Mouse (Mus musculus) heart, embryonic 15.5 days (tissue): ENCODE results near the gene Fkbp15. TPM values are rescaled to one million over a fixed set of nuclear protein-coding genes. Genes with fewer than 3 reads are reported as not detected.

ENCODE experiments used
- ATAC-seq: fragments of 200-750 bp; cut with Nextera tagmentation; replicated peaks from 2 replicates; pipeline ENCODE4 v1.8.0; 2017; ENCODE audit warnings: low read depth, moderate TSS enrichment; ENCODE audit not compliant: insufficient number of reproducible peaks, insufficient read depth, low FRiP score
- H3K27ac ChIP-seq: fragments of 300-500 bp; sonication (generic); 2 replicates; pipeline ENCODE4 v1.5.1; 2015; ENCODE audit warnings: mild to moderate bottlenecking, inconsistent platforms
- H3K27me3 ChIP-seq: fragments of 300-500 bp; sonication (generic); 2 replicates; pipeline ENCODE4 v1.6.1; 2015; ENCODE audit warnings: inconsistent platforms
- H3K36me3 ChIP-seq: fragments of 300-500 bp; sonication (generic); 2 replicates; pipeline ENCODE4 v1.6.1; 2015; ENCODE audit warnings: mild to moderate bottlenecking, inconsistent platforms
- H3K4me1 ChIP-seq: fragments of 300-500 bp; sonication (generic); replicated peaks from 2 replicates; pipeline ENCODE4 v1.6.1; 2015; ENCODE audit warnings: inconsistent platforms
- H3K4me2 ChIP-seq: fragments of 300-500 bp; sonication (generic); 2 replicates; pipeline ENCODE4 v1.6.1; 2015; ENCODE audit warnings: inconsistent platforms, mild to moderate bottlenecking, moderate library complexity
- H3K4me3 ChIP-seq: fragments of 300-500 bp; sonication (generic); 2 replicates; pipeline ENCODE4 v1.5.1; 2015; ENCODE audit warnings: mild to moderate bottlenecking, inconsistent platforms
- H3K9ac ChIP-seq: fragments of 300-500 bp; sonication (generic); 2 replicates; pipeline ENCODE4 v1.6.1; 2015; ENCODE audit warnings: mild to moderate bottlenecking, inconsistent platforms
- H3K9me3 ChIP-seq: fragments of 300-500 bp; sonication (generic); replicated peaks from 2 replicates; pipeline ENCODE4 v1.6.1; 2016; ENCODE audit warnings: inconsistent platforms
- WGBS: fragments of 180-500 bp; shearing (Covaris S2); methylation state at CpG from one replicate; pipeline ENCODE4 v1.1.7; 2015; ENCODE audit warnings: mixed read lengths; 5-methylcytosine and 5-hydroxymethylcytosine counted together
- polyA plus RNA-seq: library from polyadenylated mRNA; unstranded; fragments of >200 nt; fragmentation: Nextera tagmentation; extraction: Ambion mirVana; gene quantifications from 2 replicates; pipeline ENCODE4 v1.2.1, GENCODE M21; 2015

Gene Fkbp15
- polyA plus RNA-seq, 1 experiment from 2014 or later, result 15.2 TPM

- H3K27me3 ChIP-seq, result no peaks in the 10 kb centered on the region
- H3K4me2 ChIP-seq, result no peak overlapping the region
- no peak for ATAC-seq
- 79% methylated on average over 5 of the region's 5 CpGs for WGBS
- no peak overlapping the region for H3K4me3 ChIP-seq
- no peak overlapping the region for H3K9ac ChIP-seq
- peaks cover 35% of the 10 kb centered on the region for H3K36me3 ChIP-seq
- H3K9me3 ChIP-seq, result no peaks in the 10 kb centered on the region
- H3K27ac ChIP-seq, result no peak overlapping the region
- no peaks in the 10 kb centered on the region for H3K4me1 ChIP-seq
Measured at GRCm38 (mm10) chr4:62389592-62390512, 29.5 kb upstream of the Fkbp15 start.

GRCm38 (mm10) chr4:62385439-62385838 is 25.1 kb upstream of the Fkbp15 start:
- Histone ChIP-seq H3K9ac (no peak overlapping the region), H3K27me3 (no peaks in the 10 kb centered on the region), H3K4me1 (no peaks in the 10 kb centered on the region), H3K4me3 (no peak overlapping the region), H3K27ac (no peak overlapping the region), H3K9me3 (no peaks in the 10 kb centered on the region), H3K36me3 (peaks cover 24% of the 10 kb centered on the region), H3K4me2 (no peak overlapping the region)
- WGBS, result 90% methylated on average over 7 of the region's 7 CpGs
- ATAC-seq, result no peak

DNA sequence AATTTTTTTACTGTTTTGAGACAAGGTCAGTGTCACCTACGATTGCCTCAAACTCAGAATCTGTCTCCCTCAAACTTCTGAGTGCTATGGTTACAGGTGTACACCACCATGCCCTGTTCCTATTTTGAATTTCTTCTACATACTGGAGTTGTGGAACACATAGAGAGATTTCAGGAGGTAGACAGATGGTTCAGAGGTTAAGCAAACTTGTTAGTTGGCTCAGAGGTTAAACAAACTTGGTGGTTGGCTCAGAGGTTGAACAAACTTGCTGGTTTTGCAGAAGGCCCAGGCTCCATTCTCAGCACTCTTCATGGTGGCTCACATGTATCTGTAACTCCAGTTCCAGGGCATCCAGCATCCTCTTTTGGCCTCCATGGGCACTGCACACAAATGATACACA is 23.8 kb upstream of the Fkbp15 start:
- Histone ChIP-seq H3K36me3 (peaks cover 17% of the 10 kb centered on the region), H3K27me3 (no peaks in the 10 kb centered on the region), H3K4me3 (no peak overlapping the region), H3K9me3 (no peaks in the 10 kb centered on the region), H3K4me2 (no peak overlapping the region), H3K9ac (no peak overlapping the region), H3K4me1 (no peaks in the 10 kb centered on the region), H3K27ac (no peak overlapping the region)
- 83% methylated on average over 1 of the region's 1 CpGs for WGBS
- no peak for ATAC-seq

DNA sequence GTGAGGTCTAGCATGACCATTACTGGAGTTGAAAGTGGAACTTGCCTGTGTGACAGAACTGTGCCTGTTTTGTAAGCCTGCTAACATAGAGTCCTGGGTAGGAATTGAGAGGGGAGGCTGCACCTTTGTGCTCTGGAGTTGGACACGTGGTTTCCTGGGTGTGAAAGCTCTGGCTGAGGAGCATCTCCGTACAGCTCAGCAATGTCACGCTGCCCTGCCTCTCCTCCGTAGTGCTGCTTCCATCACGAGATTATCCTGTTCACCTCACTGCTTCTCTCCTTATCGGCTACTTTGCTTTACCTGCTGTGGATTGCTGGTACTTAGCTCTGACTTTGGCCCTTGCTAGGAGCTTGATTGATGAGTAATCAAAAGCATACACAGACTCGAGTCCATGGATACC is 23.4 kb upstream of the Fkbp15 start:
- Histone ChIP-seq H3K4me1 (peaks cover under 1% of the 10 kb centered on the region; the same call in 1 of the 2 replicates), H3K27me3 (no peaks in the 10 kb centered on the region), H3K9ac (no peak overlapping the region), H3K4me3 (no peak overlapping the region), H3K9me3 (no peaks in the 10 kb centered on the region), H3K27ac (no peak overlapping the region), H3K4me2 (no peak overlapping the region), H3K36me3 (peaks cover 13% of the 10 kb centered on the region)
- no peak for ATAC-seq
- WGBS, result 69% methylated on average over 7 of the region's 7 CpGs

DNA sequence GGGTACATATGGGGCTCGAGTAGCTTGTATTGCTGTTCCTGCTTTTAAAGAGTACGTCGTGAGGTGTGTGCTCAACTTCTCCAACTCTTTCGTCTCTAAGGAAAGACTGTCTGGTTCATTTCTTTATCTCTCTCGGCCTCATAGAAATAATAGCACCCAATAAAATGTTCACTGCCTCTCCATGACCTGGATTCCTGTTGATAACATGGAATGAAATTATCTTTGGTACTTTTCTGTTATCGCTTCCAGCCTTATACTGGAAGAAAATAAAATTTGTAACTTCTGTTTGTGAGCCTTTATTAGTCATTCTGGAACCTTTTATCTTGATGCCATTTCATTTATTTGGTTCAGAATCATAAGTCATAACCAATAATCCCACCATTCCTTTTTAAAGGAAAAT is 22.9 kb upstream of the Fkbp15 start:
- Histone ChIP-seq H3K4me2 (no peak overlapping the region), H3K4me3 (no peak overlapping the region), H3K36me3 (peaks cover 8% of the 10 kb centered on the region), H3K9ac (no peak overlapping the region), H3K4me1 (peaks cover 3% of the 10 kb centered on the region; the same call in 1 of the 2 replicates), H3K27me3 (no peaks in the 10 kb centered on the region), H3K27ac (no peak overlapping the region), H3K9me3 (no peaks in the 10 kb centered on the region)
- WGBS, result 85% methylated on average over 6 of the region's 6 CpGs
- no peak for ATAC-seq

GRCm38 (mm10) chr4:62379724-62380381 is 19.5 kb upstream of the Fkbp15 start:
- Histone ChIP-seq H3K9me3 (no peaks in the 10 kb centered on the region), H3K36me3 (no peaks in the 10 kb centered on the region), H3K27ac (no peak overlapping the region), H3K4me1 (peaks cover 7% of the 10 kb centered on the region), H3K27me3 (no peaks in the 10 kb centered on the region), H3K4me3 (no peak overlapping the region), H3K4me2 (no peak overlapping the region), H3K9ac (no peak overlapping the region)
- no peak for ATAC-seq
- 82% methylated on average over 9 of the region's 9 CpGs for WGBS

DNA sequence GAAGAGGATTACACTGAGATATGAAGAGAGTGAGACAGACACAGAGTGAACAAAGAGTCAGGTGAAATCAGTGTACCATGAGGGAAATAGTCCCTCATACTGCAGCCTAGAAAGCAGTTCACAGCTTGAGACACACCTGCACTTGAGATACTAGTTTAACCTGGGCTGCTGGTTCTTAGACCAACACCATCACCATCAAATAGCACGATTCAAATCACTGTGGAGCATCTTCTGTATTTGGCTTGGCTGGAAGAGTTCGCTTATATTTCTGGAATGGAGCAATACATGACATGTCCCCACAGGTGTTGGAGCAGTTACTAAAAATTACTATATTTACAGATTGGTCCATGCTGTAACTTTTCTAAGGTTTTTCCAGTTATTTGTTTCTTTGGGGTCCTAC is 15.8 kb upstream of the Fkbp15 start:
- WGBS, result 74% methylated on average over 2 of the region's 2 CpGs
- no peak overlapping the region for H3K9ac ChIP-seq
- no peaks in the 10 kb centered on the region for H3K9me3 ChIP-seq
- ATAC-seq, result no peak
- H3K4me2 ChIP-seq, result no peak overlapping the region
- no peak overlapping the region for H3K27ac ChIP-seq
- H3K36me3 ChIP-seq, result no peaks in the 10 kb centered on the region
- no peak overlapping the region for H3K4me3 ChIP-seq
- H3K4me1 ChIP-seq, result peaks cover 30% of the 10 kb centered on the region
- no peaks in the 10 kb centered on the region for H3K27me3 ChIP-seq

DNA sequence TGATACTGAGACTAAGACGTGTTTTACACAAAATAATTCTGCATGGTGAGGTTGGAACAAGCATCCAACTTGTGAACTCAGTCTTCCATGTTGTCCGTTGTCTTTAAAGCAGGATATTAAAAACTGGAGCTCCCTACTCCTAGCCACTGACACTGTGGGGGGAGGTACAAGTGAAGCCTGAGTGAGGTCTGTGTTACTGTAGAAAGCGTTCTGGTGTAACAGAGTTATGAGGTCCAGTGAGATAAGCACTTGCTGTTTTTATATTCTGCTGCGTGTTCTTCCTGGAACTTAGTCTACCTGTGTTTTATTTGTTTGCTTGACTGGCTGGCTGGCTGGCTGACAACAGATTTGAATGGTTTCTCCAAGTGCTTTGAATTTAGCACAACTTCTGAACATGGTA is 14.0 kb upstream of the Fkbp15 start:
- Histone ChIP-seq H3K4me1 (peaks cover 39% of the 10 kb centered on the region), H3K27me3 (no peaks in the 10 kb centered on the region), H3K36me3 (no peaks in the 10 kb centered on the region), H3K4me3 (no peak overlapping the region), H3K27ac (peak overlapping the region; percentile 65), H3K9me3 (no peaks in the 10 kb centered on the region), H3K4me2 (0 out of 2 replicates have a peak overlapping the region, but pooled peaks have one; percentile 5), H3K9ac (no peak overlapping the region)
- no peak for ATAC-seq
- 41% methylated on average over 4 of the region's 4 CpGs for WGBS

DNA sequence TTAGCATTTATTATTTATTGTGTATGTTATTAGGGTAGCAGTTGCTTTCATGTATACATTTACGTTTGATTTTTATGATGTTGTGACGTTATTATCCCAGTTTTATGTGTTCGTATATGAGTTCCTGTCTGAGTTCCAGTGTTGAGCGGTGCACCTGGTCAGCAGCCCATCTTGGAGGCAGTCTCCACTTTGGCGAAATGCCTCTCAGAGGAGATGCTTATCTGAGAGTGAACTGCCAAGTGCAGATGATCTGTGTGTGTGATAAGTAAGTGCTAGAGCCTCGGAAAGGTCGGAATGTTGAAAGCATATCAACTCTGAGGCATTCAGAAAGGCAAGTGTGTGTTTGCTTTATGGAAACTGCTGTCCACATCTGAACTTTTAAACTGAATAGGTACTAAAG is 13.3 kb upstream of the Fkbp15 start:
- H3K36me3 ChIP-seq, result no peaks in the 10 kb centered on the region
- no peaks in the 10 kb centered on the region for H3K27me3 ChIP-seq
- H3K4me1 ChIP-seq, result peaks cover 43% of the 10 kb centered on the region
- no peak overlapping the region for H3K4me3 ChIP-seq
- 56% methylated on average over 7 of the region's 7 CpGs for WGBS
- no peak overlapping the region for H3K4me2 ChIP-seq
- no peak for ATAC-seq
- H3K9ac ChIP-seq, result no peak overlapping the region
- no peak overlapping the region for H3K27ac ChIP-seq
- H3K9me3 ChIP-seq, result no peaks in the 10 kb centered on the region

DNA sequence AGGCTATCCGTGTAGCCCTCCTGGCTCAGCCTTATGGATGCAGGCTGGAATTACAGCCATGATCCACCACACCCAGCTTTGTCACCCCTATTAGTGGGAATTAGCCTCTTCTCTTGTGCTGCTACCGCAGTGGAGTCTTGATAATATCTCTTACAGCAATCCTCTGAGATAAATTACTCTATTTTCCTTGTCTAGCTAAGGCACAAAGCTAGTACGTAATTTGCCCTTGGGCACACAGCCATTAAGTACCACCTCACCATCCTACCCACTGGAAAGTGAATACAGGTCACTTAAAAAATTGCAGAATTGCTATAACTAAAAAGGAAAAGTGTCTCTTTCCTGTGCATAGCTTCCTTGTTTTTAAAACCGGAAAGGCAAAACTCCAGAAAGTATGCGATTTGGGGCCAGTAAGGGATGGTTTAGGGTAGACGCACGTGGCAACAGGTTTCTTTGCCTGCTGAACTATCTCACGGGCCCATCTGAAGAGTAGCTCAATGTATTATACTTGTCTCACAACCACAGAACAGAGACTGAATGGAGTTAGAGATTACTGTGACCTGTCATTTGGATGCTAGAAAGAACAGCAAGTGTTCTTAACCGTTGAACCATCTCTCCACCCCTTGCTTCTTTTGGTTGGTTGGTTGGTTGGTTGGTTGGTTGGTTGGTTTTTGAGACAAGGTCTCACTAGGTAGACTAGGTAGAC is 12.6 kb upstream of the Fkbp15 start:
- Histone ChIP-seq H3K27ac (no peak overlapping the region), H3K36me3 (no peaks in the 10 kb centered on the region), H3K4me1 (peaks cover 41% of the 10 kb centered on the region), H3K4me3 (no peak overlapping the region), H3K27me3 (no peaks in the 10 kb centered on the region), H3K4me2 (no peak overlapping the region), H3K9ac (no peak overlapping the region), H3K9me3 (no peaks in the 10 kb centered on the region)
- 82% methylated on average over 9 of the region's 9 CpGs for WGBS
- ATAC-seq, result no peak

DNA sequence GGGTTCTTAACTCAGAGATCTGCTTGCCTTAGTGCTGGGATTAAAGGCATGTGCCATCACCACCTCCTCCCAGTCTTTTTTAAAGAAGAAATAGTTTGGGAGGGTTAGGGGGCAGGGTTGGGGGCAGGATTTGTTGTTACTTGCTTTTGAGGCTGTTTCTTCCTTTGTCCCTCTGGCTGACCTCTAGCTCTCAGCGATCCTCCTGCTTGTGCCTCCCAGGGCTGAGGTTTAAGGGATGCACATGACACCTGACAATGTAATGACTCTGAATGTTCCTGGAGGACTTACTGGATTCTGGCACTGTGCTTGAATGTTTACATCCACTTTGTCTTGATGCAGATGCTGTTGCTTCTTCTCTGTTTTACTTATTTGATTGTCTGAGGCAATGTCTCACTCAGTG is 12.1 kb upstream of the Fkbp15 start:
- ATAC-seq, result no peak
- Histone ChIP-seq H3K9ac (no peak overlapping the region), H3K4me2 (no peak overlapping the region), H3K27me3 (no peaks in the 10 kb centered on the region), H3K27ac (no peak overlapping the region), H3K36me3 (no peaks in the 10 kb centered on the region), H3K4me3 (no peak overlapping the region), H3K9me3 (no peaks in the 10 kb centered on the region), H3K4me1 (peaks cover 41% of the 10 kb centered on the region)
- 48% methylated on average over 1 of the region's 1 CpGs for WGBS
